Mouse (Mus musculus) ES-E14 (cell line): ENCODE measurements around the gene Slc35f1.

Experiments used
- CHD2 ChIP-seq: IDR thresholded peaks from 2 replicates; pipeline ENCODE4 v1.6.1; 2014; ENCODE audit warnings: mild to moderate bottlenecking, low read depth, low read length, inconsistent platforms
- HCFC1 ChIP-seq: IDR thresholded peaks from 2 replicates; pipeline ENCODE4 v1.6.1; 2012; ENCODE audit warnings: low read length, inconsistent platforms, borderline replicate concordance; ENCODE audit not compliant: insufficient read depth
- MAFK ChIP-seq: IDR thresholded peaks from 2 replicates; pipeline ENCODE4 v1.6.1; 2014; ENCODE audit warnings: mild to moderate bottlenecking, low read depth, low read length, inconsistent platforms; ENCODE audit not compliant: insufficient read depth
- ZC3H11A ChIP-seq: IDR thresholded peaks from 2 replicates; pipeline ENCODE4 v1.6.1; 2012; ENCODE audit warnings: low read depth, mild to moderate bottlenecking, inconsistent platforms, low read length, borderline replicate concordance
- ZNF384 ChIP-seq: IDR thresholded peaks from 2 replicates; pipeline ENCODE4 v1.6.1; 2012; ENCODE audit warnings: low read depth, low read length, inconsistent platforms

- TF ChIP-seq ZNF384 (no peak), HCFC1 (no peak), ZC3H11A (no peak), CHD2 (no peak), MAFK (no peak)
Measured at GRCm38 (mm10) chr10:53150321-53150720, 460.0 kb downstream of the Slc35f1 start.
